Mouse (Mus musculus): ENCODE results near the gene Naa50. TPM values are rescaled to one million over a fixed set of nuclear protein-coding genes. Genes with fewer than 3 reads are reported as not detected.

Naa50 gene
- 52.5 and 58.0 TPM in 2 replicates for polyA plus RNA-seq (2015; fragmentation: Nextera tagmentation; extraction: Ambion mirVana)

DNA sequence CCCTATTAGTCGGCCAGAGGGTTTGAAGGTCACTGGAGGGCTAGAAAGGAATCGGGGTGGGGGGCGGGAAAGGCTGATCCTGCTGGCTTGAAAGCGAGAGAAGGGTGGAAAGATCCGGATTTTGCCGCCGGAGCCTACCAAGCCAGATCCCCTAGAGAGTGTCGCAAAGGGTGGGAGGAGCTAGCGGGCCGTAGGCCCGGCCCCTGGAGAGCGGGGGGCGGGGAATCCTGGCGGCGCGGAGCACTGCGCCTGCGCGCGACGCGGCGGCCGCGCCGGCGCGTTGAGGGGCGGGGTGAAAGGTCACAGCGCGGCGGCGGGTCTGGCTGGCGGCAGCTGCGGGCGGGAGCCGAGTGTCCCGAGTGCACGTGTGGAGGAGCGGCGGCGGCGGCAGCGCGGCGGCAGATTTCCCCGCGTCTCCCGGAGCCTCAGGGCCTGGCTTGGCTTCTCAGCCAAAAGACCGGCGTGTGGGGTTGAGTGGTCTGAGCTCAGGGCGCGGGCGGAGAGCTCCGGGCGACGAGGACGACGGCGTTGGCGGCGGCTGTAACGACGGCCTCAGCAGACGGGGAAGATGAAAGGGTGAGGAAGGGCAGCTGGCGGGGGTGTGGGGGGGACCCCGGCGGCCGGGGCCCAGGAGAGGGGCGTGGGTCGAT, at the start of gene Naa50, which contains the start of gene Atp6v1a:
Gene Naa50 (plus strand): TSS at position 295 of the 650 bp plus-strand sequence.
Gene Atp6v1a (minus strand): TSS at position 170 of the 650 bp plus-strand sequence.
- peak within 1 kb of the TSS; percentile 90 for H3K4me2 ChIP-seq (ENCODE audit: low read depth, low read length)
- H3K4me3 ChIP-seq (ENCODE audit: low read depth, low read length): peak within 1 kb of the TSS; percentile 95
- no peaks in the 10 kb centered on the region for H3K9me3 ChIP-seq (replicated peaks; ENCODE audit: control insufficient read depth, low read length)
- H3K36me3 ChIP-seq (ENCODE audit: control insufficient read depth, insufficient read depth): no peaks in the 10 kb centered on the region
- H3K27ac ChIP-seq (ENCODE audit: low read length): peak within 1 kb of the TSS; percentile 99
- peaks cover 16% of the 10 kb centered on the region for H3K4me1 ChIP-seq (ENCODE audit: control insufficient read depth, low read depth, low read length)
- ATAC-seq (ENCODE audit: low read depth): peak; percentile 81
- whole genome bisulfite sequencing (ENCODE audit: insufficient replicate concordance): 0% methylated on average over 69 of the region's 71 CpGs
- H3K9ac ChIP-seq (ENCODE audit: low read depth, low read length): peak within 1 kb of the TSS; percentile 89
- no peaks in the 10 kb centered on the region for H3K27me3 ChIP-seq (ENCODE audit: control insufficient read depth, insufficient read depth, low read depth, low read length)

DNA sequence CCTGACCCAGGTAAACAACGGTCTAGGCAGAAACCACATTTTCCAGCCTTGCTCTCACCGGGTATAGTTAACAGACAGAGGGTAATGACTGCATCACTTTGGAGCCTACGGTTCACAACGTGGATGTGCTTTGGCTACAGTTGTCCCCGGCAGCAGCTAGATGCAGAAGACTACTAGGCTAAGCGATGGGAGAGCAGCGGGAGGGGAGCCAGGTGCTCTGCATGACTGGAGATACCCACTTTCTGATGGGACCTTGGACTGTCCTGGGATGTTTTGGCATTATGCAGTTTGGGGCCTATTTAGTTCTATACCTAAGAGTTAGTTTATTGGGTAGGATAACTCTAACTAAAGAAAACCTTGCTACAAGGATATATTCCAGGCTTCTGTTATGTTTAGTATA, 40.3 kb upstream of the Naa50 start:
- Histone ChIP-seq H3K9me3 (replicated peaks; ENCODE audit: control insufficient read depth, low read length) (no peaks in the 10 kb centered on the region), H3K4me2 (ENCODE audit: low read depth, low read length) (no peak overlapping the region), H3K36me3 (ENCODE audit: control insufficient read depth, insufficient read depth) (peaks cover 22% of the 10 kb centered on the region), H3K4me3 (ENCODE audit: low read depth, low read length) (no peak overlapping the region), H3K9ac (ENCODE audit: low read depth, low read length) (no peak overlapping the region), H3K4me1 (ENCODE audit: control insufficient read depth, low read depth, low read length) (no peaks in the 10 kb centered on the region), H3K27me3 (ENCODE audit: control insufficient read depth, insufficient read depth, low read depth, low read length) (no peaks in the 10 kb centered on the region), H3K27ac (ENCODE audit: low read length) (no peak overlapping the region)
- no peak for ATAC-seq (ENCODE audit: low read depth)
- WGBS (ENCODE audit: insufficient replicate concordance): 84% methylated on average over 7 of the region's 7 CpGs

DNA sequence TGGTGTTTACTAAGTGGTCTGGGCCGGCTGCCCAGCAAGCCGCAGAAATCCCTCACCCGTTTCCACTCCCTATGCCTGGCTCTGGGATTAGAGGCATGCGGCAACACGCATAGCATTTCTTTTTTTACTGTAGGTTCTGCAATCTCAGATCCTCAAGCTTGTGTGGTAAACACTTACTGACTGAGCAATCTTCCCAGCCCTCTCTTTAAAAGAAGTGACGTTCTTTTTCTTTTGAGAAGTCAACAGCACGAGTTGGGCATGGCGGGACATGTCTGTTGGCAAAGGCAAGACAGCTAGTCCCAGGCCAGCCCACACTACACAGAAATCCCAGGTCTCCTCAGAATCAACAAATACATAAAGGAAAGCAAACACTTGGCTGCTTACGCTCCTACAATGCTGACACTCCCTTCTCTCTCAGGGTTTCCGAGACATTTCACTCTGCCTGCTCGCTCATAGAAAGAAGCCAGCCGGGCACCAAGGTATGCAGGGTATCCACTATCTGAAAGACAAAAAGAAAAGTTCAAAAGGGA, 38.4 kb upstream of the Naa50 start:
- Histone ChIP-seq H3K4me3 (ENCODE audit: low read depth, low read length) (no peak overlapping the region), H3K27me3 (ENCODE audit: control insufficient read depth, insufficient read depth, low read depth, low read length) (no peaks in the 10 kb centered on the region), H3K4me1 (ENCODE audit: control insufficient read depth, low read depth, low read length) (no peaks in the 10 kb centered on the region), H3K27ac (ENCODE audit: low read length) (no peak overlapping the region), H3K9me3 (replicated peaks; ENCODE audit: control insufficient read depth, low read length) (no peaks in the 10 kb centered on the region), H3K4me2 (ENCODE audit: low read depth, low read length) (no peak overlapping the region), H3K36me3 (ENCODE audit: control insufficient read depth, insufficient read depth) (peaks cover 20% of the 10 kb centered on the region), H3K9ac (ENCODE audit: low read depth, low read length) (no peak overlapping the region)
- ATAC-seq (ENCODE audit: low read depth): no peak
- 88% methylated on average over 12 of the region's 12 CpGs for WGBS (ENCODE audit: insufficient replicate concordance)

DNA sequence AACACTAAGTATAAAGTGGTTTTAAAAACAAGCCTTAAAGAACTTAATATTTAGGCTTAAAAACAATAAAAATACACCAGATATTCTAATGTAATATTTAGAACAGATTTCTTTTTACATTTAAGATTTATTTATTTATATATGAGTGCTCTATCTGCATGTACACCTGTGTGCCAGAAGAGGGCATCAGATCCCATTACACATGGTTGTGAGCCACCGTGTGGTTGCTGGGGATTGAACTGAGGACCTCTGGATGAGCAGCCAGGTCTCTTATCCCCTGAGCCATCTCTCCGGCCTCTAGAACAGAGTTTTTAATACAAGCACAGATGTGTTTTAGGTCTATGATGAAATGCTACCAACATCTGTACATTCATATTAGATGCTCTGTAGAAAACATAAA, 36.7 kb upstream of the Naa50 start:
- Histone ChIP-seq H3K27me3 (ENCODE audit: control insufficient read depth, insufficient read depth, low read depth, low read length) (no peaks in the 10 kb centered on the region), H3K36me3 (ENCODE audit: control insufficient read depth, insufficient read depth) (peaks cover 24% of the 10 kb centered on the region), H3K4me1 (ENCODE audit: control insufficient read depth, low read depth, low read length) (no peaks in the 10 kb centered on the region), H3K4me2 (ENCODE audit: low read depth, low read length) (no peak overlapping the region), H3K9ac (ENCODE audit: low read depth, low read length) (no peak overlapping the region), H3K4me3 (ENCODE audit: low read depth, low read length) (no peak overlapping the region), H3K9me3 (replicated peaks; ENCODE audit: control insufficient read depth, low read length) (no peaks in the 10 kb centered on the region), H3K27ac (ENCODE audit: low read length) (no peak overlapping the region)
- no peak for ATAC-seq (ENCODE audit: low read depth)
- WGBS (ENCODE audit: insufficient replicate concordance): 78% methylated on average over 2 of the region's 2 CpGs

DNA sequence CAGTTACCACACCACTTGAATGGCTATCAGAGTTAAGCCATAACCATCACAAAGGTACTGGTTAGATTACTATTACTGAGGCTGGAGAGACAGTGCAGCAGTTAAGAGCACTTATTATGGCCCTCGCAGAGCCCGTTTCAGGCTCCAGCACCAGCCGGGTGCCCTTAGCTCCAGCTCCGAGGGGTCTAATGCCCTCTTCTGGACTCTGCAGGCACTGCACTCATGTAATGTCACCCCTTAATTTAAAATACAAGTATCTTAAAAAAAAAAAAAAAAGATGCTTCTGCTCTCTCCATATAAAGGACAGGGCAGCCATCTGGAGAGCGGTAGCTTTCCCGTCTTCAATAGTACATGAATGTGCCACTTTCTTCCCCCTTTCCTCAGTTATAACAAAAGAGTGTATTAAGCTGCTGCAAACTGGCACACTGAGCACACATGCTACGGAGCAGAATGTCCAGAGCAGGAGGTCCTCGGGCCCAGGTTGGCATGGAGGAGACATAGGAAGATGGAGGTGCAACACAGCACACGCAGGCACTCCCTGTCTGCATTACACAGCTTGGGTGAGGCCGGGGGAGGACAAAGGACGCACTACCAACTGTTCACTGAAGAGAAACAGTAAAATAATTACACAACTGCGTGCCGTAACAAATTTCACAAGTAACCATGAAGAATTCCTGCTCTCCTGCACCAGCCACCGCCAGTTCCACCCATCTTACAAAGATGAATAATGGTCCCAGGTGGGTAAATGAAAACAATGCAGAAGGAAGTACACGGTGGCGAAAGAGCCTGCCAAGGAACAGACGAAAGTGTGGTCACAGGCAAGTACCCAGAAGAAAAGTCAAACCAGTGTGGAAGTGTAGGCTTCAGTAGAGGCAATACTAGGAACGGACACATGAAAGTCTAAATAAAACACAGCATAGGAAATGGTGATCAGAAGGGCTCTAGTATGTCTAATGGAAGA, 35.5 kb upstream of the Naa50 start:
- Histone ChIP-seq H3K27me3 (ENCODE audit: control insufficient read depth, insufficient read depth, low read depth, low read length) (no peaks in the 10 kb centered on the region), H3K4me3 (ENCODE audit: low read depth, low read length) (no peak overlapping the region), H3K4me2 (ENCODE audit: low read depth, low read length) (no peak overlapping the region), H3K27ac (ENCODE audit: low read length) (no peak overlapping the region), H3K9ac (ENCODE audit: low read depth, low read length) (no peak overlapping the region), H3K9me3 (replicated peaks; ENCODE audit: control insufficient read depth, low read length) (no peaks in the 10 kb centered on the region), H3K4me1 (ENCODE audit: control insufficient read depth, low read depth, low read length) (no peaks in the 10 kb centered on the region), H3K36me3 (ENCODE audit: control insufficient read depth, insufficient read depth) (peaks cover 20% of the 10 kb centered on the region)
- ATAC-seq (ENCODE audit: low read depth): no peak
- 75% methylated on average over 18 of the region's 18 CpGs for WGBS (ENCODE audit: insufficient replicate concordance)

DNA sequence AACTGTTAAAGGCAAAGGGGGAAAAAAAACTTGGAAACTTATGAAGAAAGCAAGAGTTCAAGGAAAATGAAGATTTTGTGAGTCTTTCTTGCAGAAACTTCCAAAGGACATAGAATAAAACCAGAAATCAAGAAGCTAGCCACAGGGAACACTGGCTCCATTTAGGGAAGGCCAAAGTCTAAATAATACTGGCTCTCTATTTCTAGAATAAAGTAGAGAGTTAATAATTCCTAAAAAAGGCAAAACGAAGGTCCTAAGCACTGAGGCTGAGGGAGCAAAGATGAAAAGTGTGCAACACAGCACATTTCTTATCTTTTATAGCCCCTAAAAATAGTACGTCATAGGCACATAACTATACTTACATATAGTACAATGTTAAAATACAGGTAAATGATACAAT, 34.4 kb upstream of the Naa50 start:
- Histone ChIP-seq H3K27me3 (ENCODE audit: control insufficient read depth, insufficient read depth, low read depth, low read length) (no peaks in the 10 kb centered on the region), H3K9me3 (replicated peaks; ENCODE audit: control insufficient read depth, low read length) (no peaks in the 10 kb centered on the region), H3K4me1 (ENCODE audit: control insufficient read depth, low read depth, low read length) (no peaks in the 10 kb centered on the region), H3K9ac (ENCODE audit: low read depth, low read length) (no peak overlapping the region), H3K27ac (ENCODE audit: low read length) (no peak overlapping the region), H3K4me3 (ENCODE audit: low read depth, low read length) (no peak overlapping the region), H3K36me3 (ENCODE audit: control insufficient read depth, insufficient read depth) (peaks cover 16% of the 10 kb centered on the region), H3K4me2 (ENCODE audit: low read depth, low read length) (no peak overlapping the region)
- no peak for ATAC-seq (ENCODE audit: low read depth)
- WGBS (ENCODE audit: insufficient replicate concordance): 72% methylated on average over 2 of the region's 2 CpGs

DNA sequence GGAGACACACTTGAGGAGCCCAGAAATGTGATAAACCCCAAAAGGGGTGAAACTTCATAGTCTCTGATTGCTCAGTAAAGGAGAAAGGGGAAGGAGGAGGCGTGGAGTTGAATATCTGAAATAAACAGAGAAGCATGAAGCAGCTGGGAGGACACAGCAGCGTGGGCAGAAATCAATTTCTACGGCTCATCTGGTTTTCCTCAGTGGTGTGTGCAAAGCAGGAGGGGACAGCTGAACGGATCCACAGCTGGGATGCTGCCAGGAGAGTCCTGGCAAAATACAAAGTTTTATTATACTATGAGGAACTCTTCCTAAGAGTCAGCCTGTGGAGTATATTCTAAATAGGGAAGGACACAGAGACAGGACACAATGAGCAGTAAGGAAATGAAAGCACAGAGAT, 30.6 kb upstream of the Naa50 start:
- ATAC-seq (ENCODE audit: low read depth): no peak
- H3K4me2 ChIP-seq (ENCODE audit: low read depth, low read length): no peak overlapping the region
- H3K27ac ChIP-seq (ENCODE audit: low read length): no peak overlapping the region
- H3K4me3 ChIP-seq (ENCODE audit: low read depth, low read length): no peak overlapping the region
- 68% methylated on average over 4 of the region's 4 CpGs for WGBS (ENCODE audit: insufficient replicate concordance)
- H3K36me3 ChIP-seq (ENCODE audit: control insufficient read depth, insufficient read depth): peaks cover 14% of the 10 kb centered on the region
- H3K9ac ChIP-seq (ENCODE audit: low read depth, low read length): no peak overlapping the region
- H3K27me3 ChIP-seq (ENCODE audit: control insufficient read depth, insufficient read depth, low read depth, low read length): no peaks in the 10 kb centered on the region
- no peaks in the 10 kb centered on the region for H3K4me1 ChIP-seq (ENCODE audit: control insufficient read depth, low read depth, low read length)
- H3K9me3 ChIP-seq (replicated peaks; ENCODE audit: control insufficient read depth, low read length): no peaks in the 10 kb centered on the region

DNA sequence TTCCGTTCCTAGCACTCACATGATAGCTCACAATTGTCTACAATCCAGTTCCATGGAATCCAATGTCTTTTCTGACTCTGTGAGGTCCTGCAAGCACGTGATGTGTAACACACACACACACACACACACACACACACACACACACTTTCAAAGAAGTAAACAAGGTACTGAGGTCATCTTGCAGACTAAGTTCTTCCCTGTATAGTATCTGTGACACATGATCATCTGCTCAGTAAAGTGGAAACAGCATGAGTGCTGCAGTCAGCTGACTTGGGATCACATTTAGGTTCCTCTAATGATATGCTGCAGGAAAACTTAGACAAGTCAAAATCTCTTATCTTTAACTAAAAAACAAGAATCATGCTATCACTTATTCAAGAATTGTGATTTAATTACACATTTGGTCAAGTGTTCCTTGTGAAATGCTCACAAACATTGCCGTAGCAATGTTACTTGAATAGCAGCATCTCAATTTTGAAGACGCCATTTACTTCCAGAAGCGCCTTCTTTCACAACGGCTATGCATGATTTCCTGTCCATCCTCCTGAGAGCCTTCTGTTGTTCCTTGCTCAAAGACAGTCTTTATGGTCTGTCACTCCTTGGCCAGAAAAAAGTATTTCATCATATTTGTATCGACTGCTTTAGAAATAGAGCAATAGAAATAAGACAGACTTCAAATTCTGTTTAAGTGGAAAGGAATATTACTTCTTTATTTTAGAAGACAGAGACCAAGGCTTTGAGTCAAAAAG, 19.7 kb upstream of the Naa50 start:
- Histone ChIP-seq H3K4me1 (ENCODE audit: control insufficient read depth, low read depth, low read length) (no peaks in the 10 kb centered on the region), H3K9ac (ENCODE audit: low read depth, low read length) (no peak overlapping the region), H3K27ac (ENCODE audit: low read length) (no peak overlapping the region), H3K4me3 (ENCODE audit: low read depth, low read length) (no peak overlapping the region), H3K36me3 (ENCODE audit: control insufficient read depth, insufficient read depth) (no peaks in the 10 kb centered on the region), H3K4me2 (ENCODE audit: low read depth, low read length) (no peak overlapping the region), H3K27me3 (ENCODE audit: control insufficient read depth, insufficient read depth, low read depth, low read length) (no peaks in the 10 kb centered on the region), H3K9me3 (replicated peaks; ENCODE audit: control insufficient read depth, low read length) (no peaks in the 10 kb centered on the region)
- 68% methylated on average over 7 of the region's 7 CpGs for WGBS (ENCODE audit: insufficient replicate concordance)
- no peak for ATAC-seq (ENCODE audit: low read depth)

Data from liver, embryonic 16.5 days (tissue).